Mouse (Mus musculus) liver, embryonic 13.5 days (tissue): Measurements from ENCODE around the gene Tnfaip1. TPM values are rescaled to one million over a fixed set of nuclear protein-coding genes. Genes with fewer than 3 reads are reported as not detected.
"Not testable (repeated sequence)": the region's sequence is repeated elsewhere in the genome, so short reads cannot be mapped to it uniquely, and the experiment has no call there.

ENCODE experiments used
- ATAC-seq: fragments of 200-750 bp; cut with Nextera tagmentation; 2 replicates; pipeline ENCODE4 v1.8.0; 2017; ENCODE audit warnings: low read depth, mild to moderate bottlenecking, moderate number of reproducible peaks, moderate library complexity
- DNase-seq: peaks from one replicate; pipeline ENCODE4 v3.0.0; 2022
- H3K27ac ChIP-seq: fragments of 300-500 bp; sonication (generic); 2 replicates; pipeline ENCODE4 v1.5.1; 2015; ENCODE audit warnings: moderate library complexity, mild to moderate bottlenecking, inconsistent platforms
- H3K27me3 ChIP-seq: fragments of 300-500 bp; sonication (generic); 2 replicates; pipeline ENCODE4 v1.6.1; 2015; ENCODE audit warnings: mild to moderate bottlenecking, inconsistent platforms
- H3K36me3 ChIP-seq: fragments of 300-500 bp; sonication (generic); 2 replicates; pipeline ENCODE4 v1.6.1; 2015; ENCODE audit warnings: mild to moderate bottlenecking, inconsistent platforms
- H3K4me1 ChIP-seq: fragments of 300-500 bp; sonication (generic); replicated peaks from 2 replicates; pipeline ENCODE4 v1.6.1; 2015; ENCODE audit warnings: inconsistent platforms
- H3K4me2 ChIP-seq: fragments of 300-500 bp; sonication (generic); 2 replicates; pipeline ENCODE4 v1.6.1; 2015; ENCODE audit warnings: inconsistent platforms, mild to moderate bottlenecking, moderate library complexity
- H3K4me3 ChIP-seq: fragments of 300-500 bp; sonication (generic); replicated peaks from 2 replicates; pipeline ENCODE4 v1.5.1; 2015; ENCODE audit warnings: mild to moderate bottlenecking, inconsistent platforms
- H3K9ac ChIP-seq: fragments of 300-500 bp; sonication (generic); 2 replicates; pipeline ENCODE4 v1.6.1; 2015; ENCODE audit warnings: mild to moderate bottlenecking, inconsistent platforms
- H3K9me3 ChIP-seq: fragments of 300-500 bp; sonication (generic); replicated peaks from 2 replicates; pipeline ENCODE4 v1.6.1; 2016; ENCODE audit warnings: inconsistent platforms
- WGBS: fragments of 180-500 bp; shearing (Covaris S2); methylation state at CpG from one replicate; pipeline ENCODE4 v1.1.7; 2015; ENCODE audit not compliant: insufficient replicate concordance; 5-methylcytosine and 5-hydroxymethylcytosine counted together
- polyA plus RNA-seq: library from polyadenylated mRNA; unstranded; fragments of >200 nt; fragmentation: Nextera tagmentation; extraction: Ambion mirVana; gene quantifications from 2 replicates; pipeline ENCODE4 v1.2.1, GENCODE M21; 2015

The Tnfaip1 gene
- polyA plus RNA-seq, result 15.6 and 16.4 TPM in 2 replicates

DNA sequence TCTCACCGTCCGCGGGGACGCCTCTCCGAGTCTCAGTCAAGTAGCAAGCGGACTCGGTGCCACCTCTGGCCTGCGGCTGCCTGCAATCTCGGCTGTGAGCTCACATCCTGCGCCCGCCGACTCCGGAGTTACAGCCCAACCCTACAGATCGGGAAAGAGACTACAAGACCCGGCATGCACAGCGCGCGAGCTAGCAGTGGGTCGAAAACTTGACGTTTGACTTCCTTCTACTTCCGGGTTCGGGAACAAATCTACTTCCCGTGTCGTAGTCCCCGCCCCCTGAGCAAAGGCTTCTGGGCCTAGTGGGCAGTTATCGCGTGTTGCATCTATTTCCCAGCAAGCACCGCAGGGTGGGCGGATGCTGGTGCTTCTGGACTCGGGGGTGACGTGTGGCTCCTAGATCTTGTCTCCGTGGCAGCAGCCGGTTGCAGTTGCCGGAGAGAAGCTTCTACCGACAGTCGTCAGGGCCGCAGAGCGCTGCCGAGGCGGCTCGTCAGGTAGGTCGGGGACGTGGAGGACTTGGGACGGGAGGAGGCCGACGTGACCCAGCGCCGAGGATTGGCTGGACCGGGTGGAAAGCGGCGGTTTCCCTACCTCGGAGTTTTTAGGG is at the start of gene Tnfaip1, which contains the start of gene Ift20:
TSS of gene Tnfaip1 (minus strand) at position 253 of the 610 bp plus-strand sequence.
TSS of gene Ift20 (plus strand) at position 282 of the 610 bp plus-strand sequence.
- Histone ChIP-seq H3K36me3 (peaks cover 21% of the 10 kb centered on the region), H3K9me3 (no peaks in the 10 kb centered on the region), H3K4me2 (peak within 1 kb of the TSS; percentile 94), H3K4me3 (peak within 1 kb of the TSS; percentile 85), H3K27me3 (no peaks in the 10 kb centered on the region), H3K27ac (peak within 1 kb of the TSS; percentile 90), H3K9ac (peak within 1 kb of the TSS; percentile 94), H3K4me1 (peaks cover 43% of the 10 kb centered on the region)
- ATAC-seq (peak; percentile 96), DNase-seq (peak; percentile 99)
- under 1% methylated on average over 52 of the region's 52 CpGs for WGBS

DNA sequence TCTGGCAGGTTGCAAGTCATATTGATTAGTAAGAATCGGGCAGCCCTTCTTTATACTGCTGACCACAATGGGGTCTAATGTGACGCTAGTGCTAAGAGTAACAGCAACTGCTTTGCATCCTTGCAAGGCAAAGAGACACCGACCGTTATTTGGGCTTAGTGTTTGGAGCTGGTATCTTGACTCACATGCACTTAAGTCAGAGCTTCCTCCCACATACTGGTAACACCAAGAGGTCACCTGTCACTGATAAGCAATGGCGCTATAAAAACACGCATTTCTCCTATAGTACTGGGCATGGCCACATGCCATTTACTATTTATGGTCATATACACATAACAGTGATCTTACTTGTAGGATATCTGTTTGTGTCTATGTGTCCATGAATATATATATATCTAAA is 46.7 kb upstream of the Tnfaip1 start:
- no peak overlapping the region; the same call in 1 of the 2 replicates for H3K9ac ChIP-seq
- DNase-seq (no peak), ATAC-seq (no peak)
- H3K27ac ChIP-seq, result no peak overlapping the region
- no peaks in the 10 kb centered on the region for H3K9me3 ChIP-seq
- peaks cover 15% of the 10 kb centered on the region for H3K4me1 ChIP-seq
- H3K4me2 ChIP-seq, result no peak overlapping the region
- no peak overlapping the region for H3K4me3 ChIP-seq
- H3K27me3 ChIP-seq, result no peaks in the 10 kb centered on the region
- H3K36me3 ChIP-seq, result peaks cover 30% of the 10 kb centered on the region
- WGBS, result 38% methylated on average over 6 of the region's 6 CpGs

DNA sequence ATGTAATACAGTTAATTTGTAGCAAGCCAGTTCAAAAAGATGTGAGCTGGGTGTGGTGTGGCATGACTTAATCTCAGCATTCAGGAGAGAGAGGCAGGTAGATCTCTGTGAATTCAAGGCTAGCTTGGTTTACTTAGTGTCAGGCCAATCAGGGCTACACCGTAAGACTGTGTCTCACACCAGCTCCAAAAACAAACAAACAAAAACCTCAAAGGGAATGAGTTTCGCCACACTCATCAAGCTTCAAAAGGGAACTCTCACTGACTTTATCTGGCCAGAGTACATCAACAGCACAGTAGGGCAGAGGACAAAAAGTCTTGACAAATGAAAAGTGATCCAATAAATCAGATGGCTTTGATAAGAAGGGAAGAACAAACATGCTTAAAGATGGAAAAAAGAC is 38.8 kb upstream of the Tnfaip1 start:
- ATAC-seq, result peak; percentile 47; the same call in 1 of the 2 replicates
- H3K27ac ChIP-seq, result 0 out of 2 replicates have a peak overlapping the region, but pooled peaks have one; percentile 20
- peaks cover 10% of the 10 kb centered on the region for H3K4me1 ChIP-seq
- no peak overlapping the region for H3K9ac ChIP-seq
- WGBS, result 76% methylated on average over 2 of the region's 2 CpGs
- peaks cover 8% of the 10 kb centered on the region for H3K36me3 ChIP-seq
- H3K27me3 ChIP-seq, result no peaks in the 10 kb centered on the region
- no peak overlapping the region for H3K4me3 ChIP-seq
- no peak overlapping the region for H3K4me2 ChIP-seq
- no peaks in the 10 kb centered on the region for H3K9me3 ChIP-seq
- DNase-seq, result no peak

DNA sequence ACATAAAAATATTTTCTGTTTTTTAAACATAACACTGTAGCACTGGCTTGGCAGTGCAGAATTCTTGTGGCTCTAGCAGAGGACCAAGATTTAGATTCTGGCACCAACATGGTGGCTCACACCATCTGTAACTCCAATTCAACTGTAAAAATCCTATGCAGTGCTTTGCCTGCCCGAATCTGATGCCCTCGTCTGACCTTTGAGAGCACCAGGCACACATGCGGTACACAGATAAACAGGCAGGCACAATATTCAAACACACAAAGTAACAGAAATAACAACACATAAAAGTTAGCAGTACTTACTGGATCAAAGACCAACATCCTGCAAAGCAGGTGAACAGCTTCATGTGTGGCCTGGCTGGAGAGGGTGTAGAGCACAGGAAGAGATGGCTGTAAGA is 38.4 kb upstream of the Tnfaip1 start:
- Histone ChIP-seq H3K4me1 (peaks cover 14% of the 10 kb centered on the region), H3K27ac (peak overlapping the region; percentile 53; the same call in 1 of the 2 replicates), H3K9me3 (no peaks in the 10 kb centered on the region), H3K9ac (no peak overlapping the region), H3K4me2 (no peak overlapping the region), H3K4me3 (no peak overlapping the region), H3K27me3 (no peaks in the 10 kb centered on the region), H3K36me3 (peaks cover 10% of the 10 kb centered on the region)
- DNase-seq (no peak), ATAC-seq (no peak)
- 64% methylated on average over 3 of the region's 3 CpGs for WGBS

DNA sequence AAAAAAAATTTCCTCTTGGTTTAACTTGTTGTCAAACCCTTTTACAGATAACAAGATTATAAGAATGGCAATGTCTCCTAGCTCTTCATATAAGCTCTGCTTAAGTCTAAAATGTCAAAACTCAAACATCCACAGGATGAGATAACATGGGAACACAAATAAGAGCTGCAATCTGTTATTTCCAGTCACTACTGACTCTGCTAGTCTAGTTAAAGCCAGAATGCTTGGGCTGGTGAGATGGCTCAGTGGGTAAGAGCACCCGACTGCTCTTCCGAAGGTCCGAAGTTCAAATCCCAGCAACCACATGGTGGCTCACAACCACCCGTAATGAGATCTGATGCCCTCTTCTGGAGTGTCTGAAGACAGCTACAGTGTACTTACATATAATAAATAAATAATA is 37.9 kb upstream of the Tnfaip1 start:
- not testable (repeated sequence) for DNase-seq

DNA sequence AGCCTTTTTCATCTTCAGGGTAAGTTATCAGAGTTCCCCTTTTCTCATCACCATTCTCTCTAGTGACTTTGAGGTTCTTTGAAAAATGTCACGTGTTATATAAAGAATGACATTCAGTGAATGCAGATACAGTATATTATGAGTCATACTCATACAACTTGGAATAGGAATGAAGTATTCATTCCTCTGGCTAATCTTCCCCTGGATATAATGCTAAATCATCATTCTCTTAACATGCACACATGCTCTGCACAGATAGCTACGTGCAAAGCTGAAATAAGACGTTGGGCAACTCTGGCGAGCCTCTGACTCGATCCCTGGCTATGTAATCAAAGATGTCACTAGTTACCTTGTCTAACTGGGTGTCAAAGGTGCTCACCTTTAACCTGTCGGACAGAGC is 35.7 kb upstream of the Tnfaip1 start:
- Histone ChIP-seq H3K4me3 (no peak overlapping the region), H3K36me3 (peaks cover 5% of the 10 kb centered on the region), H3K27ac (no peak overlapping the region), H3K27me3 (no peaks in the 10 kb centered on the region), H3K4me2 (no peak overlapping the region), H3K4me1 (peaks cover 14% of the 10 kb centered on the region), H3K9me3 (no peaks in the 10 kb centered on the region), H3K9ac (no peak overlapping the region)
- DNase-seq (no peak), ATAC-seq (no peak)
- WGBS, result 50% methylated on average over 6 of the region's 6 CpGs

More for the DNA sequence above, 37.9 kb upstream of the Tnfaip1 start:
- H3K9me3 ChIP-seq, H3K27ac ChIP-seq, ATAC-seq, H3K36me3 ChIP-seq, H3K4me3 ChIP-seq, H3K27me3 ChIP-seq, H3K4me2 ChIP-seq, H3K9ac ChIP-seq: not testable (repeated sequence)
- peaks cover 14% of the 10 kb centered on the region for H3K4me1 ChIP-seq
- 91% methylated on average over 3 of the region's 4 CpGs for WGBS

DNA sequence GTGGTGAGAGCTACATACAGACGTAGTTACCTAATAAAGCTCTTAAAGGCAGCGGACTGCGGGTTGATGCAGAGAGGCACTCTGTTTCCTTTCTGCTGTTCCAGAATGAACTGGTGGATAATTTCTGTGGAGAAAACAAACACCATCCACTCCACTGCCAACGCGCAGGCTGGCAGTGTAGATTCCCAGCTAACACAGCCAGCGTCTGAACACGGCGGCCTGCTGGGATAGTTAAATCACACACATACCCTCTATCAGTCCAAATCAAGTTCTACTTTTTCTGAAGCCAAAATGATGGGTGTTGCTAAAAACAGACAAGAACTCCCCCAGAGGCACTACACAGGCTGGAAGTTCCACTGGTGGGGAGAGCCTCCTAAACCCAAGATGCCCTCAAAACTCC is 35.3 kb upstream of the Tnfaip1 start:
- no peak for DNase-seq
- Histone ChIP-seq H3K4me2 (no peak overlapping the region), H3K27me3 (no peaks in the 10 kb centered on the region), H3K4me3 (no peak overlapping the region), H3K27ac (no peak overlapping the region), H3K9ac (no peak overlapping the region), H3K4me1 (peaks cover 14% of the 10 kb centered on the region), H3K9me3 (no peaks in the 10 kb centered on the region), H3K36me3 (peaks cover 5% of the 10 kb centered on the region)
- no peak for ATAC-seq
- 84% methylated on average over 8 of the region's 8 CpGs for WGBS

DNA sequence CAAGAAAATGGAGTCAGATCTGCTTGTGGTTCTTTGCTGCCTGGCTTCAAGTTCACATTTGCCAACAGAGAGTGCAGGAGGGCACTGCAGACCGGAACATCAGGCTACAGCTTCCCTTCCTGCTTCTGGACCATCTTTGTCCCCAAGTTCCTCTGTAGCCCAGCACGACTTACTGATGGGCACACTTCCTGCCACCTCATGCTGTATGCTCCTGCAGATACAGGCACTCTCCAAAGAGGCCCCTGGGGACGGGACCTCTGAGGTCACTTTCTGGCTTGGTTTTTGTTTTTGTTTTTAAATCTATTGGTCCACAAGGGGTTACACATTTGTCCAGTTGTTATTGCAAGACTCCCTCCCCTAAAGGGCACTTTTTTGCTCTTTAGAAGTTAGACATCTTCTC is 33.7 kb upstream of the Tnfaip1 start:
- Histone ChIP-seq H3K9ac (no peak overlapping the region), H3K4me3 (no peak overlapping the region), H3K36me3 (peaks cover 5% of the 10 kb centered on the region), H3K4me2 (no peak overlapping the region), H3K4me1 (peaks cover 11% of the 10 kb centered on the region), H3K27ac (no peak overlapping the region; the same call in 1 of the 2 replicates), H3K27me3 (no peaks in the 10 kb centered on the region), H3K9me3 (no peaks in the 10 kb centered on the region)
- WGBS, result 40% methylated on average over 3 of the region's 3 CpGs
- ATAC-seq (no peak), DNase-seq (no peak)

DNA sequence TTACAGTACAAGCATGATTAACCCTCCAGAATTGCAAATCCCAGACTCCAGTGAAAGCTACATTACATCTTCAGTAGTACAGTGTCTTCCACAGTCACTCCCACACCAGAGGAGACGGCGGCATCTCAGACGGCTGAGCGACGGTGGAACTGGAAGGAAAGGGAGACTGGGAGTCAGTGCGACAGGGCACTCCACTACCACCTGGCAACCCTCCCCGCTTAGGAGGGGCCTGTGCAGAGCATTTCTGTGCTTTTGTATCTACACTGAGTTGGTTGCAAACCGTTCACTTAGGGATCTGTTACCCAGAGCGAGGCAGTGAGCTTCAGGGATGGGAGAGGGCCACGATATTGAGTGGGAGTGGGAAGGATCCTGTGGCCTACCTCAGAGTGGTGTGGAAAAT is 32.7 kb upstream of the Tnfaip1 start:
- H3K9ac ChIP-seq, result no peak overlapping the region
- no peaks in the 10 kb centered on the region for H3K27me3 ChIP-seq
- peaks cover 2% of the 10 kb centered on the region; the same call in 1 of the 2 replicates for H3K36me3 ChIP-seq
- WGBS, result 78% methylated on average over 10 of the region's 10 CpGs
- no peak overlapping the region for H3K4me3 ChIP-seq
- no peak for DNase-seq
- no peaks in the 10 kb centered on the region for H3K9me3 ChIP-seq
- ATAC-seq, result no peak
- peak overlapping the region; percentile 29; the same call in 1 of the 2 replicates for H3K27ac ChIP-seq
- no peak overlapping the region for H3K4me2 ChIP-seq
- H3K4me1 ChIP-seq, result 0 out of 2 replicates have a peak, but pooled peaks cover 7% of the 10 kb centered on the region

DNA sequence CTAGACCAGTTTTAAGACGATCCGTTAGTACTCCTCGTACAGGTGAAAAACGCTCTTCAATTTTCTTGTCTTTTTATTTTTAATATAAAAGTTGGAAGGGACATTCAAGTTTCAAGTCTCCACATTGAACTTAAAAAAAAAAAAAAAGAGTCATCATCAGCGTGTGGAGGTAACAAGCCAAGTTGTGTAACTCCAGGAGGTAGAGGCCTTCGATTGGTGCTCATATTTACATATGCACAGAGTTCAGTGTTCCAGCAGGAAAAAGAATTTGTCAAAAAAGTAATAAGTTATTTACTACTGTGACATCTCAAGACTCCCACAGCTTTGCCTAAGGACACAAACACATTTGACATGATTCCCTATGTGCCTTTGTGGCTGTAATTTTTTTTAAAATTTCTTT is 31.5 kb upstream of the Tnfaip1 start:
- Histone ChIP-seq H3K4me1 (0 out of 2 replicates have a peak, but pooled peaks cover 7% of the 10 kb centered on the region), H3K4me2 (no peak overlapping the region), H3K9me3 (no peaks in the 10 kb centered on the region), H3K27ac (no peak overlapping the region), H3K4me3 (no peak overlapping the region), H3K9ac (no peak overlapping the region), H3K36me3 (peaks cover 2% of the 10 kb centered on the region; the same call in 1 of the 2 replicates), H3K27me3 (no peaks in the 10 kb centered on the region)
- no peak for DNase-seq
- ATAC-seq, result no peak
- WGBS, result 76% methylated on average over 6 of the region's 6 CpGs

DNA sequence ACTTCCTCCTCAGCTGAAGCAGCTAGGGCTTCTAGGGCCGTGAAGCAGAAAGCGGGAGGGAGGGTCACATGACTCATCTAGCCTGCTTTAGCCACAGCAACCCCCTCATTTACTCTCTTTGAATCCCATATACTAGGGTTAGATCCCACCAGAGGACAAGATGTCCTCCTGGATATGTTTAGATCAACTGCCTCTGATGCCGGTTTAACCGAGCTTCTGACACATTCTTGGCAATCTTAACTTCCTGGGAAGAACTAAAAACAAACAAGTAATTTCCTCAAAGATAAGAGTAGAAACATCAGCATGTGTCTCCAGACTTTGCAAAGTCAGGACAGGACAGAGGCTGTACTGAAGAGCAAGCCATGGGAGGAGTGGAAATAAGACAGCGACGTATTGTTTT is 30.6 kb upstream of the Tnfaip1 start:
- H3K27me3 ChIP-seq, result no peaks in the 10 kb centered on the region
- no peak overlapping the region for H3K4me3 ChIP-seq
- H3K4me1 ChIP-seq, result 0 out of 2 replicates have a peak, but pooled peaks cover 4% of the 10 kb centered on the region
- no peak overlapping the region for H3K9ac ChIP-seq
- H3K36me3 ChIP-seq, result peaks cover 2% of the 10 kb centered on the region; the same call in 1 of the 2 replicates
- no peak for DNase-seq
- no peaks in the 10 kb centered on the region for H3K9me3 ChIP-seq
- ATAC-seq, result no peak; the same call in 1 of the 2 replicates
- WGBS, result 30% methylated on average over 6 of the region's 6 CpGs
- H3K4me2 ChIP-seq, result no peak overlapping the region
- peak overlapping the region; percentile 47 for H3K27ac ChIP-seq

DNA sequence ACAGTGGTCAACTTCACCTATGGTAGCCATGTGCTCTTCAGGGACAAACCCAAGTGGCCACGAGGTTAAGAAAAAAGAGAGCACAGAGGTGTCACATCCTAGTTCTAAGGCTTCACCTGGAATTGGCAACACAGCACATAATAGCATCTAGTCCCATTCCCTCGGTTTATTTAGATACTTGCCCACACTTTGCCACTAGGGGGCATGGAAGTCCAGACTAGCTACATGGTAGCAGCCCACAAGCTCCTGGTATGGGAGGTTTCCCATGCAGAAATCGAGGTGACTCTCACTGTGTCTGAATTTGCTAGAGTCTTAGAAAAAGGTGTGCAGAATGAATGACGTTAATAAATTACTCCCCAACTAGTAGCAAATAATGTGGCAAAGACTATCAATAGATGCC is 24.3 kb upstream of the Tnfaip1 start:
- Histone ChIP-seq H3K9ac (no peak overlapping the region), H3K9me3 (no peaks in the 10 kb centered on the region), H3K27me3 (no peaks in the 10 kb centered on the region), H3K27ac (no peak overlapping the region), H3K4me1 (peaks cover 18% of the 10 kb centered on the region), H3K4me3 (no peak overlapping the region), H3K4me2 (no peak overlapping the region), H3K36me3 (no peaks in the 10 kb centered on the region)
- peak; percentile 36 for DNase-seq
- WGBS, result 8% methylated on average over 4 of the region's 4 CpGs
- no peak; the same call in 1 of the 2 replicates for ATAC-seq
